Mouse (Mus musculus): ENCODE measurements around the gene Gramd4. TPM values are rescaled to one million over a fixed set of nuclear protein-coding genes. Genes with fewer than 3 reads are reported as not detected.

Gene Gramd4
- polyA plus RNA-seq, 1 experiment from 2014 or later, result 15.1 TPM

DNA sequence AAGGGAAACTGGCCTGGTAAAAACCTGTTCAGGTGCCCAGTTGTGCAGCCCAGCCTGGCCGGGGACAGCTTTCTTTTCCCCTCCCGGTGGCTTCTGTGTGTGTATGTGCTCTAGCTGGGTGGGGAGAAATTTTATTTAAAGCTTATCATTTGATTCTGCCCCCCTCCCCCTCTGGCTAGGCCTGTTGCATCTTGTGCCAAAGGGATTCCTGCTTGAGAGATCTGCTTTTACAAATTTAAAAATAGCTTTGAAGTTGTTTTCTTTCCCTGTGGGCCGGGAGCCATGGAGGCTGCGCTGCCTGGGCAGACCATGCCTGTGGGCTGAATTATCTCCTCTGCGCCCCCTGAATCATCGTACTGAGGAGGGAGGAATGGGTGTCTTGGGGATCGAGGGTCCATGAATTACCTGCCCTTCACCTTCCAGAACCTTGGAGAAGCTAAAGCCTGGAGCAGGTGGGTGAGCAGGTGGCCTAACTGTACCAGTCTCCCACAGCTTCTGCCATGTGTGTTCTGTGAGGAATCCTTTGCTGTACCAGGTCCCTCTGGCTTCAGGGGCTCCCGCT, 52.2 kb downstream of the Gramd4 start:
- peak overlapping the region; percentile 98 for H3K27ac ChIP-seq
- no peaks in the 10 kb centered on the region for H3K27me3 ChIP-seq (replicated peaks)
- no peaks in the 10 kb centered on the region for H3K9me3 ChIP-seq (replicated peaks)
- no peak overlapping the region for H3K4me2 ChIP-seq
- H3K4me1 ChIP-seq, result peaks cover 96% of the 10 kb centered on the region
- H3K36me3 ChIP-seq, result 0 out of 2 replicates have a peak, but pooled peaks cover 3% of the 10 kb centered on the region
- ATAC-seq, result no peak
- no peak overlapping the region for H3K9ac ChIP-seq
- WGBS (ENCODE audit: insufficient replicate concordance), result 80% methylated on average over 8 of the region's 8 CpGs
- no peak overlapping the region for H3K4me3 ChIP-seq

DNA sequence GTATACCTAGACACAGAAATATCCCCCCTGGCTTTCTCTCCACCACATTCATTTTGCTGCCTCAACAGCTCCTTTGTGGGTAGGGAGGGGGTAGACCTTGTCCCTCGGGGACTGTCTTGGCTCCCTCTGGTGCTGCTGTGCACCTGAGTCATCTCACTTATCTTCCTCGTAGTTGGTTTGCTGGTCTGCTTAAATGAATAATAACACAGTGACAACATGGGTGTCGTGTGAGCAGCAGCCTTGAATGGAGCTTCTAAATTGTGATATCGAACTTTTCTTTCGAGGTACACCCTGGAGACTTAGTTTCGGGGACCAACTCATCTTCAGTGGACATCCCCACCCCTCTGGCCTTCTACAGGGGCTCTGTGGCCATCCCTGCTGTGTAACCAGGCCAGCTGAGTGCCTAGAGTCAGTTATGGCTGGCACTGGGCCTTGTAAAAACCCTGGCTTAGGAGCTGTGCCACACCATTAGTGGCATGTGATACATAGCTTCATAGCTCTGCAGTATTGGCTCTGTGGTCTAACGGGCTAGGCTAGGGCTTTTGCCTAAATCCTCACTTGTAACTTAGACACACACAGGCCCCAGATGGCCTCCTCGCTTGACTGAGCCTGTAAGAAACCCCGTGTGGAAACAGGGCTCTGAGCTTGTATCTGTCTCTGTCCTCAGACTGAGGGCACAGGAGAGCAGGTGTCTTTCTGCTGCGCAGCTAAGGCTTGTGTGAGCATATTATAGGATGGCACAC, 53.0 kb downstream of the Gramd4 start:
- Histone ChIP-seq H3K4me1 (peaks cover 92% of the 10 kb centered on the region), H3K4me3 (no peak overlapping the region), H3K9me3 (replicated peaks) (no peaks in the 10 kb centered on the region), H3K36me3 (0 out of 2 replicates have a peak, but pooled peaks cover 3% of the 10 kb centered on the region), H3K27me3 (replicated peaks) (no peaks in the 10 kb centered on the region), H3K9ac (peak overlapping the region; percentile 43; the same call in 1 of the 2 replicates), H3K4me2 (no peak overlapping the region), H3K27ac (peak overlapping the region; percentile 98; the same call in 1 of the 2 replicates)
- 74% methylated on average over 10 of the region's 10 CpGs for WGBS (ENCODE audit: insufficient replicate concordance)
- no peak for ATAC-seq

DNA sequence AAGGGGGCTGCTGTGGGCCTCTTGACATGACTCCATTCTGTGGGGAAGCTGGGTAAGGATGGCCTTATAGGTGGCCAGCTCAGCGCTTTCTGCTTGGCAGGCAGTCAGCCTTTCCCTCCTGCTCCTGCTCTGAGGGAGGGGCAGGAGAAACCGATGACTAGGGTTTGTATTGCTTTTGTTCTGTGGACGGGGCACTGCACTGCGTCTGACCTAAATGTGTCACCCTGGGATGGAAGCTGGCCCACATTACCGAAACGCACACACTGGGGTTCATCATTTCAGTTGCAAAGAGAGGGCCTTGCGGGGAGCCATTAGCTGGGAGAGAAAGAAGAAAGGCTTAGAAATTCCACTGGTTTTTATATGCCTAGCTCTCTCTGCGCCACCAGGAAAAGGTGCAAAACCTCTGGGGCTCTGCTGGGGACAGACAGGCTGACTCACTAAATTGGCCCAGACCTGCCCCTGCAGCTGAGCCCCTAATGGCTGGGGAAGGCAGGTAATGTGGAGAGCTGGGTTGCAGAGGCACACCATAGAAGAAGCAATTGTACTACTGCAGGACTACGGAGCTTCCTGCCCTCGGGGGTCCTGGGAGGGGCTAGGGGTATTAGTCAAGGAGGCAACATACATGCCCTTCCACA, 55.3 kb downstream of the Gramd4 start:
- Histone ChIP-seq H3K27ac (peak overlapping the region; percentile 73), H3K4me3 (no peak overlapping the region), H3K9me3 (replicated peaks) (no peaks in the 10 kb centered on the region), H3K9ac (peak overlapping the region; percentile 40; the same call in 1 of the 2 replicates), H3K4me1 (peaks cover 86% of the 10 kb centered on the region), H3K27me3 (replicated peaks) (no peaks in the 10 kb centered on the region), H3K36me3 (peaks cover 5% of the 10 kb centered on the region), H3K4me2 (peak overlapping the region; percentile 29)
- WGBS (ENCODE audit: insufficient replicate concordance), result 27% methylated on average over 10 of the region's 10 CpGs
- no peak for ATAC-seq

- WGBS (ENCODE audit: insufficient replicate concordance), result 9% methylated on average over 9 of the region's 9 CpGs
- Histone ChIP-seq H3K4me1 (peaks cover 81% of the 10 kb centered on the region), H3K9me3 (replicated peaks) (no peaks in the 10 kb centered on the region), H3K36me3 (peaks cover 10% of the 10 kb centered on the region), H3K9ac (0 out of 2 replicates have a peak overlapping the region, but pooled peaks have one; percentile 7), H3K27ac (peak overlapping the region; percentile 73), H3K27me3 (replicated peaks) (no peaks in the 10 kb centered on the region), H3K4me3 (no peak overlapping the region), H3K4me2 (peak overlapping the region; percentile 29)
- ATAC-seq, result peak; percentile 25; the same call in 1 of the 2 replicates
Observed at GRCm38 (mm10) chr15:86113342-86113710, 55.8 kb downstream of the Gramd4 start.

DNA sequence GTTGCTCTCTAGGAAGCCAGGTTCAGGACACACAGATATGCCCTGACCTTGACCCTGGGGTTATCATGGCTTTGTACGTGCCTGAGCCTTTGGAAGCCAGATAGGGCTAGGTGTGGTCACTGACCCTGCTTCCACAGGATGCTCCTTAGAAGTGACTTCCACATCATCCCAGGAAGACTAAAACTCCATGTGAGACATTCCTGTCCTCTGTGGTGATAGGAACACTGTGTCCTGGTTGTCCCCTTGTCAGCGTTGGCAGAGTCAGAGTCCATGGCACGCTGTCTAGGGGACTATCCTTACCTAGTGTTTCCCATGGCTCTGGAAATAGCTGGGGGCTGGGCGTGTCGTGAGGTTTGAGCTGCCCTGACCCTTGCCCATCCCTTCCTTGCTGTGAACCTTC, 58.9 kb downstream of the Gramd4 start:
- H3K27me3 ChIP-seq (replicated peaks), result no peaks in the 10 kb centered on the region
- no peak overlapping the region for H3K4me3 ChIP-seq
- peaks cover 38% of the 10 kb centered on the region for H3K36me3 ChIP-seq
- no peak for ATAC-seq
- H3K4me2 ChIP-seq, result no peak overlapping the region
- H3K9me3 ChIP-seq (replicated peaks), result no peaks in the 10 kb centered on the region
- no peak overlapping the region for H3K9ac ChIP-seq
- 61% methylated on average over 5 of the region's 5 CpGs for WGBS (ENCODE audit: insufficient replicate concordance)
- H3K4me1 ChIP-seq, result peaks cover 59% of the 10 kb centered on the region
- no peak overlapping the region for H3K27ac ChIP-seq

DNA sequence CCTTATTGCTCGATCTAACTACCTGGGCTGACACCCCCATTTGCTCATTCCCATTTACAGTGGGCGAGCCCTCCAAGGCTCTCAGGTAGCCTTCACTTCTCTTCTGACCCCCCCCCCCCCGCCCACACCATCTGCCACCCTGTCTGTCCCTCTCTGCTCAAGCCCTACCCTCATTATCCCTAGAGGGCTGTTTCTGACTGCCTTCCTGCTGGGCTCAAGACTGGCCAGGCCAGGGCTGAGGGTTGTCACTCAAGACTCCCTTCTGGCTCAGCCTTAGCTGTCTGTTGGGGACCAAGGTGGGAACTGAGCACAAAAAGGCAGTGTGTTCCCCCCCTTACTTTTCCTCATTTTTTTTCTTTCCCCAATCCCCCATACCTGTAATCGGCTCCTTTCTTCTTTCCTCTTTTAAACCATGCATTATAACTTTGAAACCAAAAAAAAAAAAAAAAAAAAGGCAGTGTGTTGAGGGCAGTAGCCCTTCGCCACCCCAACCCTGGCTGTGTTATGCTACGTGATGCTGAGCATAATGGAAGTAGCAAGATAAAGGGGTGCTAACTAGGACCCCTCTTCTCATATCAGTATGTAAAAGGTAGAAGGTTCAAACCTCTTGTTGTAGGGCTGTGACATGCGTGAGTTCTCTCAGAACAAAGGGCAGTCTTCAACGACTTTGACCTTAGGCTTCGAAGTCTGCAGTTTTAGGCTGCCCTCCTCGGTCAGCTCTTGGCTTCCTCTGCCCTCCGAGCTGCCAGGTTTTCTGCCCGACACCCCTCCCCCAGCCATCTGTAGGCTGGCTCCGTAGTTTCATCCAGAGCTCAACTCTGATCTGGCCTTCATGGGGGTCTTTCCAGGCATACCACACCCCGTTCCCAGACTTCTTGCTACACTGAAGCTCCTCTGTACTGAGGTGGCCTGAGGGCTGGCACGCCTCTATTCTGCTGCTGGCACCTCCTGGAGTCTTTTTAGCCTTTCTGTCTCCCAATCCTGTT, 59.9 kb downstream of the Gramd4 start:
- Histone ChIP-seq H3K9me3 (replicated peaks) (no peaks in the 10 kb centered on the region), H3K4me3 (no peak overlapping the region), H3K4me2 (no peak overlapping the region), H3K4me1 (peaks cover 49% of the 10 kb centered on the region), H3K9ac (no peak overlapping the region), H3K27ac (peak overlapping the region; percentile 42; the same call in 1 of the 2 replicates), H3K36me3 (peaks cover 48% of the 10 kb centered on the region), H3K27me3 (replicated peaks) (no peaks in the 10 kb centered on the region)
- WGBS (ENCODE audit: insufficient replicate concordance), result 72% methylated on average over 15 of the region's 15 CpGs
- no peak for ATAC-seq

DNA sequence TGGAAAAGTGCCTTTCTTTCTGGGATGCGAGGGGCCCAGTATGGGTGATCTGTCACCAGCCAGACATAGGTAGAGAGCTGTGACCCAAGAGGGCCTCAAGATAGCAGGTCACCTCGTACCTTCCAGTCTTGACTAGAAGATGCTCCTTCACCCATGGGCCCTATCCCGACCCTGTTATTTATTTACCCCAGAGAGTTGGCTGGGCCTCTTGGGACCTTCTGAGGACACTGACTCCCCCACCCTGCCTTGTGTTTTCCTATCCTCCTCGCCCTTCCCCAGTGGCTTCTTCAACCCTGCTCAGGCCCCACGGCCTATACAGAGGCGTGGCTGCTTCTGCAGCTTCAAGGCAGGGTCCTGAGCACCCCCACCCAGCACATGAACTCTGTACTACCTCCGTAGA, 61.7 kb downstream of the Gramd4 start:
- Histone ChIP-seq H3K4me1 (peaks cover 44% of the 10 kb centered on the region), H3K4me2 (no peak overlapping the region), H3K27me3 (replicated peaks) (no peaks in the 10 kb centered on the region), H3K9me3 (replicated peaks) (no peaks in the 10 kb centered on the region), H3K4me3 (no peak overlapping the region), H3K27ac (no peak overlapping the region), H3K36me3 (peaks cover 61% of the 10 kb centered on the region), H3K9ac (no peak overlapping the region)
- ATAC-seq, result no peak
- 70% methylated on average over 7 of the region's 7 CpGs for WGBS (ENCODE audit: insufficient replicate concordance)

DNA sequence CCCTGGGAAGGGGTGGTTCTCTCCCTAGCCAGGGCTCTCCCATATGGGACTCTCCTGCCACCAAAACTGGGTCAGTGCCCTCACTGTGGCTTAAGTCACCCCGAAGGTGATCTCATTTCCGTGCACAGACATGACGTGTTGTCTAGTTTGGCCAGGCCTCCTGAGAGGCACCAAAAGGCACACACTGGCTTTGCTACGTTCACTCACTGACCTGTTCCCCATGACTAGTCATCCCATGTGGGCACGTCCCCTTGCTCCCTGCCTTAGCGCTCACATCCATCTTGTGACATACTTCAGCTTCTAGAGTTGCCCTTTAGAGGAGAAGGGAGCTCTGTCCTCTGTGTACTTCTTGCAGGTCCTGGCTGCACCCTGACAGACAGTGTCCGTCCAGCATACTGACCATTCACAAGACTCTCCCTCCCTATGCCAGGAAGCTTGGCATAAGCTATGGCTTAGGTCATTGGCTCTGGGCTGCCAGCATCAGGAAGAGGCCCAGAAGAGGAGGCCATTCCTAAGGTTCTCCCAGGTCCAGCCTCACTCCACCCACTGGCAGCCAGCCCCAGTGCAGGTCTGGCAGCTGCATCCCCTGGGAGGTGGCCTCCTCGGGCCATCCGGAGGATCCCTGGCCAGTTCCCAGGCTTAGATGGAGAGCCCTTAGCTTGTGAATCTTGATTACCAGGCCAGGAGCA, 64.9 kb downstream of the Gramd4 start:
- H3K27ac ChIP-seq, result no peak overlapping the region
- peaks cover 22% of the 10 kb centered on the region for H3K4me1 ChIP-seq
- 88% methylated on average over 9 of the region's 9 CpGs for WGBS (ENCODE audit: insufficient replicate concordance)
- no peaks in the 10 kb centered on the region for H3K27me3 ChIP-seq (replicated peaks)
- no peaks in the 10 kb centered on the region for H3K9me3 ChIP-seq (replicated peaks)
- H3K36me3 ChIP-seq, result peaks cover 83% of the 10 kb centered on the region
- 0 out of 2 replicates have a peak overlapping the region, but pooled peaks have one; percentile 19 for H3K9ac ChIP-seq
- no peak overlapping the region for H3K4me2 ChIP-seq
- no peak for ATAC-seq
- H3K4me3 ChIP-seq, result no peak overlapping the region

GRCm38 (mm10) chr15:86123409-86123808, 65.9 kb downstream of the Gramd4 start:
- no peak overlapping the region for H3K4me3 ChIP-seq
- peak; percentile 71 for ATAC-seq
- H3K27ac ChIP-seq, result peak overlapping the region; percentile 47; the same call in 1 of the 2 replicates
- 47% methylated on average over 4 of the region's 4 CpGs for WGBS (ENCODE audit: insufficient replicate concordance)
- peaks cover 22% of the 10 kb centered on the region for H3K4me1 ChIP-seq
- H3K9ac ChIP-seq, result no peak overlapping the region
- H3K36me3 ChIP-seq, result peaks cover 86% of the 10 kb centered on the region
- H3K4me2 ChIP-seq, result no peak overlapping the region
- H3K9me3 ChIP-seq (replicated peaks), result no peaks in the 10 kb centered on the region
- H3K27me3 ChIP-seq (replicated peaks), result no peaks in the 10 kb centered on the region

DNA sequence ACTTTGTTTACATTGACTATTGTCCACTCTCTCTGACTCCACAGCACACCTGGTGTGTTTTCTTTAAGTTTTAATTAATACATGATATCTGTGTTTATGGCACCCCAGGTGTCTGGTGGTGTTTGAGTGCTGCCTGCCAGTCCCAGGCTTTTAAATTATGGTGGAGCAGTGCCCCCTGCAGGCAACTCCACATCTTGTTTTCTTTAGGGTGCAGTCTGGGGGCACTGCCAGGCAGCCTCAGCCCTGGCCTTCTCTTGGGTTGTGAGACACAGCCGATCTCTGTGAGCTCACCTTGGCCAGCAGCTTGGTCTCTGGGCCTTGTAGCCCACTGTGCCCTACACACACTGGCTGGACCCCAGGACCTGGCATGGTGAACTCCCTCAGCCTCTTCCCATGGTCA, 66.9 kb downstream of the Gramd4 start:
- H3K27ac ChIP-seq, result no peak overlapping the region
- no peak overlapping the region for H3K4me3 ChIP-seq
- peaks cover 86% of the 10 kb centered on the region for H3K36me3 ChIP-seq
- 60% methylated on average over 1 of the region's 1 CpGs for WGBS (ENCODE audit: insufficient replicate concordance)
- no peak overlapping the region for H3K4me2 ChIP-seq
- H3K27me3 ChIP-seq (replicated peaks), result no peaks in the 10 kb centered on the region
- peaks cover 13% of the 10 kb centered on the region for H3K4me1 ChIP-seq
- H3K9me3 ChIP-seq (replicated peaks), result no peaks in the 10 kb centered on the region
- peak; percentile 38 for ATAC-seq
- H3K9ac ChIP-seq, result no peak overlapping the region

DNA sequence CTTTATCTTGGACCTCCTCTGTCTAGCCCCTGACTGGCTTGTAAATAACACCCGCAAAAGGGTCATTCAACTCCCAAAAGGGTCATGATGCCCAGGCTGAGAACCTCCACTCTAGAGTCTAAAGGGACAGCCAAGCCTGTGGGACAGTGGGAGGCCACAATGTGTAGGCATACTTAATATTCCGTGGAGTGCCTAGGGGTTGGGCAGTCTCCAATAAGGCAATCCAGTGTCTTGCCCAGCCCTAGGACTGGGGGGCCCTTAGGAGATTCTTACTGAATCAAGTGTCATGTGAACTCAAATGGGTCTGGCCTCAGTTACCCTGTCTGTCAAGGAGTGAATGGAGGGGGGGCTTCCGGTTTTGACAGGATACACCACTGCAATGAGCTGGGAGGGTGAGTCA, 71.5 kb downstream of the Gramd4 start:
- Histone ChIP-seq H3K4me1 (no peaks in the 10 kb centered on the region; the same call in 1 of the 2 replicates), H3K27ac (no peak overlapping the region), H3K9ac (no peak overlapping the region), H3K4me2 (no peak overlapping the region), H3K36me3 (peaks cover 88% of the 10 kb centered on the region), H3K27me3 (replicated peaks) (no peaks in the 10 kb centered on the region), H3K4me3 (no peak overlapping the region), H3K9me3 (replicated peaks) (no peaks in the 10 kb centered on the region)
- ATAC-seq, result no peak
- 92% methylated on average over 3 of the region's 3 CpGs for WGBS (ENCODE audit: insufficient replicate concordance)

Measured in liver, embryonic 12.5 days (tissue).